Mouse (Mus musculus) limb, embryonic 12.5 days (tissue): ENCODE results near the gene Bbs4. TPM values are rescaled to one million over a fixed set of nuclear protein-coding genes. Genes with fewer than 3 reads are reported as not detected.
A peak's percentile ranks its signal among the peaks of the same experiment; 100 is the strongest.

ENCODE experiments used
- ATAC-seq: fragments of 200-750 bp; cut with Nextera tagmentation; 2 replicates; pipeline ENCODE4 v1.8.0; 2017; ENCODE audit warnings: low read depth, moderate TSS enrichment; ENCODE audit not compliant: insufficient number of reproducible peaks, insufficient read depth, low FRiP score, low TSS enrichment
- H3K27ac ChIP-seq: fragments of 300-500 bp; sonication (generic); 2 replicates; pipeline ENCODE4 v1.5.1; 2016; ENCODE audit warnings: mild to moderate bottlenecking, moderate library complexity
- H3K27me3 ChIP-seq: fragments of 300-500 bp; sonication (generic); 2 replicates; pipeline ENCODE4 v1.6.1; 2016; ENCODE audit warnings: mild to moderate bottlenecking, moderate library complexity
- H3K36me3 ChIP-seq: fragments of 300-500 bp; sonication (generic); 2 replicates; pipeline ENCODE4 v1.6.1; 2016; ENCODE audit warnings: mild to moderate bottlenecking, moderate library complexity
- H3K4me1 ChIP-seq: fragments of 300-500 bp; sonication (generic); replicated peaks from 2 replicates; pipeline ENCODE4 v1.6.1; 2016
- H3K4me2 ChIP-seq: fragments of 300-500 bp; sonication (generic); 2 replicates; pipeline ENCODE4 v1.6.1; 2016; ENCODE audit warnings: mild to moderate bottlenecking, moderate library complexity
- H3K4me3 ChIP-seq: fragments of 300-500 bp; sonication (generic); replicated peaks from 2 replicates; pipeline ENCODE4 v1.5.1; 2016; ENCODE audit warnings: mild to moderate bottlenecking
- H3K9ac ChIP-seq: fragments of 300-500 bp; sonication (generic); replicated peaks from 2 replicates; pipeline ENCODE4 v1.6.1; 2016; ENCODE audit warnings: mild to moderate bottlenecking, moderate library complexity
- H3K9me3 ChIP-seq: fragments of 300-500 bp; sonication (generic); 2 replicates; pipeline ENCODE4 v1.6.1; 2016; ENCODE audit warnings: mild to moderate bottlenecking, moderate library complexity
- WGBS: fragments of 180-500 bp; shearing (Covaris S2); methylation state at CpG from one replicate; pipeline ENCODE4 v1.1.7; 2016; 5-methylcytosine and 5-hydroxymethylcytosine counted together
- polyA plus RNA-seq: library from polyadenylated mRNA; unstranded; fragments of >200 nt; fragmentation: Nextera tagmentation; extraction: Ambion mirVana; gene quantifications from 2 replicates; pipeline ENCODE4 v1.2.1, GENCODE M21; 2016

Bbs4 gene
- polyA plus RNA-seq, 1 experiment from 2014 or later = 17.2 TPM

DNA sequence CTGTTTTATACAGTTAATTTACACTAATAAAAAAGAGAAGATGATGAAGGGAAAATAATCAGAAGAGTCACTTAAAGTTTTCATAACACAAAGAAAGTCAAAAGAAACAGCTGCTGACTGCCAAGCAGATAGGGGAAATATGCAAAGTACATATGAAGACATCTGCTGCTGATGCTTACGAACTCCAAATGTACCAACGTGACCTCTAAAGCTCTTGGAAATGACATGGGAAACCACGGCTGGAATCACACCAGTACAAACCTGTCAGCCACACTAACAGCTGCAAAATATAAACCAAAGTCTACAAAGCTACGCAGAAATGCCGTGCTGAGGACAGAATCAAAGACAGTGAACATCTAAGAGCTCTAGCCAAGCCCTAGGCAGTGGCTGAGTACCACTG, 14.2 kb downstream of the Bbs4 start:
- Histone ChIP-seq H3K9ac (no peak overlapping the region), H3K36me3 (peaks cover 52% of the 10 kb centered on the region), H3K9me3 (peaks cover 4% of the 10 kb centered on the region; the same call in 1 of the 2 replicates), H3K4me1 (no peaks in the 10 kb centered on the region), H3K27ac (no peak overlapping the region), H3K4me2 (no peak overlapping the region), H3K4me3 (no peak overlapping the region), H3K27me3 (no peaks in the 10 kb centered on the region)
- WGBS = 86% methylated on average over 5 of the region's 5 CpGs
- no peak for ATAC-seq

DNA sequence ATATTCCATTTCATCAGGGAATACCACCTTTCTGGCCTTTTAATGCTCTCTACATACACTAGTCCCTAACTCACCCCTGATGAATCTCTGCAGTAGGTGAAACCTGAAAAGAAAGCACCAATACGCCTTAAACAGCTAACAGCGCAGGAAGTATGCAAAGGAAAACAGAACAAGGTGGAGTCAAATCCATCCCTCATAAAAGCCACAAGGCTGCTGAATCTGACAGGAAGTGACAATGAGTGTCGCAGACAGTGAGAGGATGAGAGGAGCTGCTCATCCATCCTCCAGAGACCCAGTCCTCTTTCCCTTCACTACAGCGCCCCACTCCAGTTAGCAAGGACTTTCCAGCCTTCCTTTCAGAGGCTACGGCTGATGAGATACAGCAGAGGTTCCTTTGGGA, 14.9 kb downstream of the Bbs4 start:
- Histone ChIP-seq H3K36me3 (peaks cover 56% of the 10 kb centered on the region), H3K4me2 (no peak overlapping the region), H3K4me3 (no peak overlapping the region), H3K9me3 (peaks cover 4% of the 10 kb centered on the region; the same call in 1 of the 2 replicates), H3K9ac (no peak overlapping the region), H3K4me1 (no peaks in the 10 kb centered on the region), H3K27ac (no peak overlapping the region), H3K27me3 (no peaks in the 10 kb centered on the region)
- WGBS = 85% methylated on average over 5 of the region's 5 CpGs
- ATAC-seq = no peak

DNA sequence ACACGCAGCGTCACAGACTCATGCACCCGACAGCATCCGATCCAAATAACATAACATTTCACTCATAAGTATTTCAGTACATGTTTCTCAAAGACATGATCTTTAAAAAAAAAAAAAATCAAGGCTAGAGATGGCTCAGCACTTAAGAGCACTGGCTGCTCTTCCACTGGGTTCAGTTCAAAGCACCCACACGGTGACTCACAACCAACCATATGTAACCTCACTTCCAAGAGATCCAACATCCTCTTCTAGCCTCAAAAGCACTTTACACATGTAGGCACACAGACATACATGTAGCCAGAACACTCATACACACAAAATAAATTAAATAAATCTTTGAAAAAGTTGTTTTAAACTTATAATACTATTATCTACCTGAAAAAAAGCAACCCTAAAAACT, 15.4 kb downstream of the Bbs4 start:
- Histone ChIP-seq H3K36me3 (peaks cover 58% of the 10 kb centered on the region), H3K4me3 (no peak overlapping the region)

DNA sequence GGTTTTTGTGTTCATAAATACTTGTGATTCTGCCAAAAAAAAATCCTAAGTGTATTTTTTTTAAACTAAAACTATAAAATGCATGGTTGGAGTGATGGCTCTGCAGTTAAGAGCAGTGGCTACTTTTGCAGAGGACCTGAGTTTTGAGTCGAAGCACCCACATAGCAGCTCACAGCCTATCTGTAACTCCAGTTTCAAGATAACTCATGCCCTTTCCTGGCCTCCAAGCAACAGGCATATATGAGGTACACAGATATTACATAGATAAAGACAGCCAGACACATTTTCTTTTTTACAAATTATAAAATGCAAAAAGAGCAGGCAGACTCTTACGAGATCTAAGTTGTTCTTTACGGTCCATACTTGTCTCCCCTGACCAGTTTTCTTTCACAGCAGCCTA, 16.8 kb downstream of the Bbs4 start:
- Histone ChIP-seq H3K27me3 (no peaks in the 10 kb centered on the region), H3K9me3 (peaks cover 2% of the 10 kb centered on the region; the same call in 1 of the 2 replicates), H3K4me1 (no peaks in the 10 kb centered on the region), H3K9ac (no peak overlapping the region), H3K27ac (no peak overlapping the region), H3K36me3 (peaks cover 56% of the 10 kb centered on the region), H3K4me2 (no peak overlapping the region), H3K4me3 (no peak overlapping the region)
- ATAC-seq = no peak
- WGBS = 95% methylated on average over 3 of the region's 3 CpGs

More for the DNA sequence above, 15.4 kb downstream of the Bbs4 start:
- Histone ChIP-seq H3K9ac (no peak overlapping the region), H3K27me3 (no peaks in the 10 kb centered on the region), H3K9me3 (peaks cover 4% of the 10 kb centered on the region; the same call in 1 of the 2 replicates), H3K27ac (no peak overlapping the region), H3K4me1 (no peaks in the 10 kb centered on the region), H3K4me2 (no peak overlapping the region)
- ATAC-seq = no peak
- 90% methylated on average over 5 of the region's 5 CpGs for WGBS

DNA sequence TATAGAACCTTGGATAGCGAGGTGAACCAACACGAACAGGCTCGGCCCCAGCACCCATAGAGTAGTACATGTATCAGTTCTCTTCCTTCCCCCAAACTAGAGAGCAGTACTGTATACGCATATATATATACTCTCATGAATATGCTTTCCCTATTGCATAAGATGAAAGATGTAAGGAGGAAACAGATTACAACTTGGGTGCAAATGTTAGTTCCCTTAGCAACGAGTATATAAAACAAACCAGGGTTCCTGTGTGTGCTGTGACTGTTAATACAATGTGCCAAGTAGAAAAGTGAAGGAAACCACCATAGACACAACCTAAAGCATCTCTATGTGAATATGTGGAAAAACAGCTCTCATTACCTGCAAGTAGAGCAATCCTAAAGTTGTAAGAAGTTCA, 23.3 kb downstream of the Bbs4 start:
- peaks cover 60% of the 10 kb centered on the region for H3K36me3 ChIP-seq
- H3K4me3 ChIP-seq = no peak overlapping the region
- no peak overlapping the region for H3K9ac ChIP-seq
- H3K27ac ChIP-seq = no peak overlapping the region
- 87% methylated on average over 5 of the region's 5 CpGs for WGBS
- H3K4me2 ChIP-seq = no peak overlapping the region
- H3K27me3 ChIP-seq = no peaks in the 10 kb centered on the region
- no peak for ATAC-seq
- no peaks in the 10 kb centered on the region for H3K4me1 ChIP-seq
- H3K9me3 ChIP-seq = no peaks in the 10 kb centered on the region

DNA sequence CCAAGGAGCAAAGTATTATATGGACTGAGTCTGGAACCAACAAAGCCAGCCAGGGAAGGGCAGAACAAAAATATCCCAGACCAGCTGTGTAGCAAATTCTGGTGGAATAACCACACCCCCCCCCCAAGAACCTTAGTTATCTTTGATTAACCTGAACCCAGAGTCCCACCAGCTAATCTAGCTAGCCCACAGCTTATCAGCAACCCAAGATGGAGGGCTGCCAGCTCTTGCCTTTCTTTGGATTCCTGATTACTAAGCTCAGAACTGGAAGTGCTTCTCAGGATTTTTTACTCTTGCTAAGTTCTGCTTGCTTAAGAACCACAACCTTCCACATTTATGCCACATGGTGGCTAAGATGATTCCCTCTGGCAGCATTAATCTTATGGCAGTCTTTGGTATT, 29.0 kb downstream of the Bbs4 start:
- H3K36me3 ChIP-seq = peaks cover 68% of the 10 kb centered on the region
- H3K9me3 ChIP-seq = no peaks in the 10 kb centered on the region

DNA sequence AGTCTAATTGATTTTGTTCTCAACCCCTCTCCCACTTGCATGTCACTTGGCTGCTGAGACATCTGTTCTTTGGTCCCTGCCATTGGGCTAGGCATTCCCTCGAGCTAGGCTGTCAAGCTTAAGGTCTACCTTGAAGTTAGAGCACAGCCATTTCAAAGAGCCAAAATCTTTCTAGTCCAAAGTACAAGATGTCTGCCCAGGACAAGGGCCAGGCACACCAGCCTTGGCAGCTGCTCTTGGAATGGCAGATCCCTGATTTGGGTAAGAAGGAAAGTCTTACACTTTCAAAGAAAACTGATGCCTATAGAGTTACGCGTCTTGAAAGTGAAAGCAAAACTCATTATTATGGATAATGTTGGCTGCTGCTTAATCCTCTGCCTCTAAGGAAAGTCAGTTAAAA, 37.1 kb downstream of the Bbs4 start:
- 84% methylated on average over 3 of the region's 3 CpGs for WGBS
- H3K27me3 ChIP-seq = no peaks in the 10 kb centered on the region
- H3K4me3 ChIP-seq = no peak overlapping the region
- no peak overlapping the region for H3K27ac ChIP-seq
- no peaks in the 10 kb centered on the region for H3K4me1 ChIP-seq
- H3K9ac ChIP-seq = no peak overlapping the region
- peaks cover 71% of the 10 kb centered on the region for H3K36me3 ChIP-seq
- H3K9me3 ChIP-seq = no peaks in the 10 kb centered on the region
- no peak overlapping the region for H3K4me2 ChIP-seq
- no peak for ATAC-seq

More for the DNA sequence above, 29.0 kb downstream of the Bbs4 start:
- Histone ChIP-seq H3K4me1 (no peaks in the 10 kb centered on the region), H3K27ac (no peak overlapping the region), H3K27me3 (no peaks in the 10 kb centered on the region), H3K4me2 (no peak overlapping the region), H3K9ac (no peak overlapping the region), H3K4me3 (no peak overlapping the region)
- ATAC-seq = no peak

DNA sequence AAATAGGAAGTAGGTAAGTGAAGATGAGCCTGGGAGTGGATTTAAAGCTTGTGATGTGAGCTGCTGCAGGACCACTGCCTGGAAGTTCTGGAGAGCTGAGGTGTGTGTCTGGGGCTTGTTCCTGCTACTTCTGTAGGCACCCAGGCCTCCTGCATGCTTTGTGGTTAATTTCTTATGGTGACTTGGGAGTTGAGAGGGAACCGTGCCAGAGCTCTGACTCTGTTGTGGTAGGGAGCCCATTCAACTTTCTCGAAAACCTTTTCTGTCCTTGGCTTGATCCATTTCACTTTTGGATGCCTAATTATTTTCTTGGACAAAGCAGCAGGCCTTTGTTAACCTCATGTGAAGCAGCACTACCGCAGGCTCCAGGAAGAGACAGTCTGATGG, 42.0 kb downstream of the Bbs4 start:
- WGBS = 95% methylated on average over 3 of the region's 3 CpGs
- H3K36me3 ChIP-seq = peaks cover 85% of the 10 kb centered on the region
- no peaks in the 10 kb centered on the region for H3K9me3 ChIP-seq
- H3K4me2 ChIP-seq = no peak overlapping the region
- H3K4me3 ChIP-seq = no peak overlapping the region
- H3K27me3 ChIP-seq = no peaks in the 10 kb centered on the region
- H3K27ac ChIP-seq = no peak overlapping the region
- H3K9ac ChIP-seq = no peak overlapping the region
- H3K4me1 ChIP-seq = no peaks in the 10 kb centered on the region
- no peak for ATAC-seq

DNA sequence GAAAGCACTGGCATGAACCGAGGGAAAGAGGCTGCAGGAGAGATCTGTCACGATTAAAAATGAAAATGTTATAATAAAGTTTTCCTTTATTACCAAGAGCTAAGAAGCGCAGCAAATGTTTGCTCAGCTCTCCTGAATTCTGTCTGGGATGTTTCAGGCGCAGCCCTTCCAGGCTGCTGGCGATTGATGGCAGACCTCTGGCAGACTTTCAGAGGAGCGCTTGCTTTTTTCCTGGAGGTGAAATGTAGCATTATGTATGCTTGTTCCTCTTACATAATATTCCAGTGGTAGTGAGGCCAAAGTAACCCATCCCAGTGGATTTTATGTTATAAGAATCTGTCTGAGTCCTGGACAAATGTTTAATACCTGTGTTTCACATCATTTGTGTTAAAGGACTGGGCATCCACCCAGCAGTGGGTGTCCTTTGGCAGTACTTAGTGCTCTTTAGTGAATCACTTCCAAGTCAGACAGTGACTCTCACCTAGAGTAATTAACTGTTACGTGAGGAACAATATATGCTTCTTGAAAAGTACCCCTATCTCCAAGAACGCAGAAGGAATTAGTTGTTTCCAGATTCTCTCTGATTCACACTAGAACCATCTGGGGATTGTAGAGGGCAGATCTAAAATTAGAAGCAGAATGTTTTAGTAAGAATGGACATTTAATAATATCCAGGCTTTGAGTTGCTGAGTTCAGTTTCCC, 42.6 kb downstream of the Bbs4 start:
- no peak overlapping the region for H3K27ac ChIP-seq
- peaks cover 86% of the 10 kb centered on the region for H3K36me3 ChIP-seq
- no peak for ATAC-seq
- no peak overlapping the region for H3K9ac ChIP-seq
- no peaks in the 10 kb centered on the region; the same call in 1 of the 2 replicates for H3K9me3 ChIP-seq
- no peak overlapping the region for H3K4me2 ChIP-seq
- H3K4me1 ChIP-seq = no peaks in the 10 kb centered on the region
- no peak overlapping the region for H3K4me3 ChIP-seq
- H3K27me3 ChIP-seq = no peaks in the 10 kb centered on the region
- 80% methylated on average over 8 of the region's 8 CpGs for WGBS

DNA sequence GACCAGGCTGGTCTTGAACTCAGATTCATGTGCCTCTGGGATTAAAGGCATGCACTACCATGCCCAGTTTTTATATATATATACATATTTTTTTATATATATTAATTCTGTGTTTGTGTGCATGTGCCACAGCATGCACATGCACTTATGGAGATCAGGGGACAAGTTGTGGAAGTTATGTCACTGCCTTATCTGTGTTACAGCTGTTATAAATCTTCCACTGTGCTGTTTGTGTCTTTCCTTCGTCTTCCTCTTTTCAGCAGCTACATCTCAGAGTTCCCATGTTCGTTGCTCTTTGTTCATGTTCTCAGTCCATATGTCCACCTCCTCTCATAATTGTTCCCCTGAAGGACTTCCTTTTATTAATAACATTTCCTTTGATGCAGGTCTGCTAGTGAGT, 45.4 kb downstream of the Bbs4 start:
- no peak overlapping the region for H3K4me3 ChIP-seq
- H3K4me2 ChIP-seq = no peak overlapping the region
- H3K36me3 ChIP-seq = peaks cover 80% of the 10 kb centered on the region
- no peak overlapping the region for H3K9ac ChIP-seq
- no peak overlapping the region for H3K27ac ChIP-seq
- ATAC-seq = no peak
- H3K9me3 ChIP-seq = no peaks in the 10 kb centered on the region; the same call in 1 of the 2 replicates
- WGBS = 53% methylated on average over 2 of the region's 2 CpGs
- H3K27me3 ChIP-seq = no peaks in the 10 kb centered on the region
- no peaks in the 10 kb centered on the region for H3K4me1 ChIP-seq

DNA sequence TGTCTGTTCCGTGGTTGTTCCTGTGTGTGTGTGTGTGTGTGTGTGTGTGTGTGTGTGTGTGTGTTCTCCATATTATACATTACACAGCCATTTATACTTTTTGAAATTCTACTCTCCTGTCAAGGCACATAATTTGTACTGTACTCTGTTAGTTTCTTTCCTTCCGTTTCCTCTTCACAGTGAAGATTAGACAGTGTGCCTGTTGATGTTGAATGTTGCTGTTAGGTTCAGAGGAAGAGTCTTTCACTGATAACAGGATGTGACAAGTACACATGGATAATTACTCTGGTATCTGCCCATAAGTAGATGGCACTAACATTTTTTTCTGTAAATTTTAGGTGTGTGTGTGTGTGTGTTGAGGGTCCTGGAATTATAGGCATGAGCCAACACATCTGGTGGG, 56.9 kb downstream of the Bbs4 start:
- WGBS = 86% methylated on average over 2 of the region's 2 CpGs
- Histone ChIP-seq H3K9me3 (no peaks in the 10 kb centered on the region), H3K4me2 (no peak overlapping the region), H3K27me3 (no peaks in the 10 kb centered on the region), H3K4me3 (no peak overlapping the region), H3K27ac (no peak overlapping the region), H3K9ac (no peak overlapping the region), H3K36me3 (peaks cover 39% of the 10 kb centered on the region), H3K4me1 (peaks cover 10% of the 10 kb centered on the region; the same call in 1 of the 2 replicates)
- no peak for ATAC-seq

DNA sequence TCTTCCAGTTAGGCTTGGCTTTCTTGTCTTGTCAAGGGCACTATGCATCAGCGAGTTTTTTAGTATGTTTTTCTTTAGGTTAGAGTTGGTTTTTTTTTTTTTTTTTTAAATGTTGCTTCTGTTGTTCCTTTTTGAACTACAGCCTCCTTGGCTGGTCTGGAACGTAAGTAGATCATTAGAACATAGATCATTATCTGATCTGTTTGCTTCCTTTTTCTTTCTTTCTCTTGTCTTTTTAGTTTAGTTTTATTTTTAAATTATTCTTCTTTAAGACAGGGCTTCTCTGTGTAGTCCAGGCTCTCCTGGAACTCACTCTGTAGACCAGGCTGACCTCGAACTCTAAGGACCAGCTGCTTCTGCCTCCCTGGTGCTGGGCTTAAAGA, 60.8 kb downstream of the Bbs4 start:
- ATAC-seq = no peak
- no peaks in the 10 kb centered on the region for H3K27me3 ChIP-seq
- no peaks in the 10 kb centered on the region for H3K9me3 ChIP-seq
- 59% methylated on average over 3 of the region's 3 CpGs for WGBS
- H3K4me2 ChIP-seq = peak overlapping the region; percentile 69
- H3K4me1 ChIP-seq = peaks cover 43% of the 10 kb centered on the region
- H3K4me3 ChIP-seq = peak overlapping the region; percentile 97
- H3K36me3 ChIP-seq = peaks cover 3% of the 10 kb centered on the region; the same call in 1 of the 2 replicates
- no peak overlapping the region for H3K27ac ChIP-seq
- peak overlapping the region; percentile 95 for H3K9ac ChIP-seq
